Mouse (Mus musculus): Measurements from ENCODE around the gene Cacna2d2. TPM values are rescaled to one million over a fixed set of nuclear protein-coding genes. Genes with fewer than 3 reads are reported as not detected.
A peak's percentile ranks its signal among the peaks of the same experiment; 100 is the strongest.

Cacna2d2 gene
- total and polyA plus RNA-seq, 3 experiments, result 0.67 TPM; not detected in 2

- TF ChIP-seq MAFK (IDR thresholded peaks at IDR 0.05; ENCODE audit: borderline replicate concordance, low read depth, low read length), result no peak
- no peak for TF ChIP-seq SIN3A (IDR thresholded peaks at IDR 0.05; ENCODE audit: low read length)
- TF ChIP-seq USF1 (IDR thresholded peaks at IDR 0.05; ENCODE audit: low read depth, low read length), result no peak
- TF ChIP-seq MYC (IDR thresholded peaks at IDR 0.05; ENCODE audit: low read depth, low read length), result no peak
- TF ChIP-seq POLR2A (IDR thresholded peaks at IDR 0.05; ENCODE audit: control insufficient read depth in 1 of 2, insufficient read depth in 1 of 2, low read depth in 1 of 2, low read length in 2 of 2, poor library complexity in 1 of 2), result no peak
- no peak for TF ChIP-seq JUND (IDR thresholded peaks at IDR 0.05; ENCODE audit: low read depth, low read length)
- no peak for TF ChIP-seq GATA1 (IDR thresholded peaks at IDR 0.05; ENCODE audit: low read depth, low read length)
- no peak for TF ChIP-seq ETS1 (IDR thresholded peaks at IDR 0.05; ENCODE audit: low read depth, low read length)
- no peak for TF ChIP-seq BHLHE40 (IDR thresholded peaks at IDR 0.05; ENCODE audit: borderline replicate concordance, low read depth, low read length)
- no peak for TF ChIP-seq TBP (IDR thresholded peaks at IDR 0.05; ENCODE audit: low read depth, low read length)
- TF ChIP-seq UBTF (IDR thresholded peaks at IDR 0.05; ENCODE audit: borderline replicate concordance, insufficient read depth, low read depth, low read length), result no peak
- Histone ChIP-seq H3K4me3 (ENCODE audit: control insufficient read depth in 1 of 2, insufficient read depth in 1 of 2, low read depth in 2 of 2, low read length in 2 of 2) (no peak overlapping the region), H3K9ac (ENCODE audit: control insufficient read depth, low read depth, low read length, poor library complexity, severe bottlenecking) (no peak overlapping the region), H3K79me2 (ENCODE audit: control insufficient read depth, insufficient read depth, low read length, poor library complexity) (no peaks in the 10 kb centered on the region), H3K27me3 (ENCODE audit: control insufficient read depth in 1 of 2, insufficient read depth in 2 of 2, low read length in 2 of 2) (no peaks in the 10 kb centered on the region; a peak in 2 of 4 replicates), H3K27ac (ENCODE audit: control insufficient read depth, low read depth, low read length) (no peak overlapping the region), H3K36me3 (ENCODE audit: control insufficient read depth in 1 of 2, insufficient read depth in 2 of 2, low read length in 2 of 2) (peaks cover 0 to 14% of the 10 kb centered on the region in 2 experiments; a peak in 2 of 4 replicates), H3K9me3 (replicated peaks; ENCODE audit: insufficient read depth, low read length) (no peaks in the 10 kb centered on the region), H3K4me1 (ENCODE audit: control insufficient read depth in 1 of 2, insufficient read depth in 2 of 2, low read length in 2 of 2) (peaks cover 0 to 26% of the 10 kb centered on the region in 2 experiments; a peak in 3 of 4 replicates)
- no peak for DNase-seq (ENCODE audit: low read depth, low spot score)
Observed at GRCm38 (mm10) chr9:107368302-107368701, 31.1 kb upstream of the Cacna2d2 start.

GRCm38 (mm10) chr9:107369270-107370105 is 29.9 kb upstream of the Cacna2d2 start:
- H3K9ac ChIP-seq (ENCODE audit: control insufficient read depth, low read depth, low read length, poor library complexity, severe bottlenecking), result peak overlapping the region; percentile 10; the same call in 1 of the 2 replicates
- no peaks in the 10 kb centered on the region for H3K9me3 ChIP-seq (replicated peaks; ENCODE audit: insufficient read depth, low read length)
- no peaks in the 10 kb centered on the region for H3K79me2 ChIP-seq (ENCODE audit: control insufficient read depth, insufficient read depth, low read length, poor library complexity)
- H3K27ac ChIP-seq (ENCODE audit: control insufficient read depth, low read depth, low read length), result 0 out of 2 replicates have a peak overlapping the region, but pooled peaks have one; percentile 15
- H3K4me3 ChIP-seq (ENCODE audit: control insufficient read depth in 1 of 2, insufficient read depth in 1 of 2, low read depth in 2 of 2, low read length in 2 of 2), result no peak overlapping the region
- peak; percentile 75 for DNase-seq (ENCODE audit: low read depth, low spot score)
- H3K36me3 ChIP-seq (ENCODE audit: control insufficient read depth in 1 of 2, insufficient read depth in 2 of 2, low read length in 2 of 2), result peaks cover 0 to 14% of the 10 kb centered on the region in 2 experiments; a peak in 2 of 4 replicates
- no peaks in the 10 kb centered on the region for H3K27me3 ChIP-seq (ENCODE audit: control insufficient read depth in 1 of 2, insufficient read depth in 2 of 2, low read length in 2 of 2)
- H3K4me1 ChIP-seq (ENCODE audit: control insufficient read depth in 1 of 2, insufficient read depth in 2 of 2, low read length in 2 of 2), result peaks cover 0 to 26% of the 10 kb centered on the region in 2 experiments; a peak in 3 of 4 replicates
- TF ChIP-seq USF1 (IDR thresholded peaks at IDR 0.05; ENCODE audit: low read depth, low read length) (no peak), CHD2 (IDR thresholded peaks at IDR 0.05; ENCODE audit: low read length) (no peak), HCFC1 (IDR thresholded peaks at IDR 0.05; ENCODE audit: low read depth, low read length) (no peak), CHD1 (IDR thresholded peaks at IDR 0.05; ENCODE audit: low read depth, low read length) (no peak), POLR2AphosphoS5 (IDR thresholded peaks at IDR 0.05; ENCODE audit: borderline replicate concordance, low read depth, low read length) (no peak), TCF12 (IDR thresholded peaks at IDR 0.05; ENCODE audit: low read depth, low read length) (peak; percentile 77), NELFE (IDR thresholded peaks at IDR 0.05; ENCODE audit: low read depth, low read length) (no peak), BHLHE40 (IDR thresholded peaks at IDR 0.05; ENCODE audit: borderline replicate concordance, low read depth, low read length) (no peak), MAZ (IDR thresholded peaks at IDR 0.05; ENCODE audit: low read depth, low read length) (peak; percentile 90), EP300 (IDR thresholded peaks at IDR 0.05; ENCODE audit: low read depth in 1 of 2, low read length in 2 of 2) (peak; percentile 67 to 75), ELF1 (IDR thresholded peaks at IDR 0.05; ENCODE audit: low read depth, low read length) (no peak), NRF1 (IDR thresholded peaks at IDR 0.05; ENCODE audit: insufficient read depth, low read depth, low read length, poor library complexity, severe bottlenecking) (no peak), ETS1 (IDR thresholded peaks at IDR 0.05; ENCODE audit: low read depth, low read length) (peak; percentile 62), MAX (IDR thresholded peaks at IDR 0.05; ENCODE audit: low read length) (no peak), ZC3H11A (IDR thresholded peaks at IDR 0.05; ENCODE audit: low read depth, low read length) (no peak), MXI1 (IDR thresholded peaks at IDR 0.05; ENCODE audit: low read depth, low read length) (no peak), MYC (IDR thresholded peaks at IDR 0.05; ENCODE audit: low read depth, low read length) (no peak), CTCF (IDR thresholded peaks at IDR 0.05 in 2 of 3, conservative IDR thresholded peaks at IDR 0.05 in 1 of 3; ENCODE audit: control insufficient read depth in 1 of 3, insufficient read depth in 1 of 3, low read depth in 2 of 3, low read length in 3 of 3, poor library complexity in 1 of 3, severe bottlenecking in 1 of 3) (no peak), ZNF384 (IDR thresholded peaks at IDR 0.05; ENCODE audit: low read depth, low read length) (no peak), TAL1 (IDR thresholded peaks at IDR 0.05; ENCODE audit: low read length) (peak; percentile 92), JUND (IDR thresholded peaks at IDR 0.05; ENCODE audit: low read depth, low read length) (no peak), GATA1 (IDR thresholded peaks at IDR 0.05; ENCODE audit: low read depth, low read length) (peak; percentile 65; the same call in 1 of the 2 replicates), E2F4 (IDR thresholded peaks at IDR 0.05; ENCODE audit: borderline replicate concordance, low read depth, low read length) (no peak), MYB (IDR thresholded peaks at IDR 0.05; ENCODE audit: low read depth, low read length) (no peak)
